Mouse (Mus musculus) lung, postnatal 10 days (tissue): ENCODE results near the gene Tmem81.

Experiments
- DNase-seq: peaks from one replicate; pipeline ENCODE4 v3.0.0; 2021

Tmem81 gene

GRCm38 (mm10) chr1:132523048-132523447, 17.0 kb downstream of the Tmem81 start:
- no peak for DNase-seq

GRCm38 (mm10) chr1:132523920-132524319, 17.9 kb downstream of the Tmem81 start:
- DNase-seq, result peak; percentile 39

- DNase-seq, result peak; percentile 77
Measured at GRCm38 (mm10) chr1:132525832-132526231, 19.8 kb downstream of the Tmem81 start.

- DNase-seq, result no peak
Measured at GRCm38 (mm10) chr1:132528071-132528470, 22.0 kb downstream of the Tmem81 start.

- no peak for DNase-seq
Measured at GRCm38 (mm10) chr1:132528647-132529334, 22.8 kb downstream of the Tmem81 start.

GRCm38 (mm10) chr1:132530631-132531191, 24.7 kb downstream of the Tmem81 start:
- DNase-seq, result no peak

GRCm38 (mm10) chr1:132532521-132532920, 26.5 kb downstream of the Tmem81 start:
- no peak for DNase-seq

GRCm38 (mm10) chr1:132533840-132534239, 27.8 kb downstream of the Tmem81 start:
- DNase-seq, result no peak

GRCm38 (mm10) chr1:132535541-132535940, 29.5 kb downstream of the Tmem81 start:
- DNase-seq, result no peak

GRCm38 (mm10) chr1:132536416-132536815, 30.4 kb downstream of the Tmem81 start:
- no peak for DNase-seq

GRCm38 (mm10) chr1:132537736-132538135, 31.7 kb downstream of the Tmem81 start:
- no peak for DNase-seq

GRCm38 (mm10) chr1:132540701-132541100, 34.7 kb downstream of the Tmem81 start:
- no peak for DNase-seq

- peak; percentile 32 for DNase-seq
Measured at GRCm38 (mm10) chr1:132541171-132541823, 35.3 kb downstream of the Tmem81 start.

- DNase-seq, result no peak
Measured at GRCm38 (mm10) chr1:132541824-132542599, 36.0 kb downstream of the Tmem81 start.

- DNase-seq, result no peak
Measured at GRCm38 (mm10) chr1:132542762-132543306, 36.8 kb downstream of the Tmem81 start, which contains the start of gene Cntn2. Gene Cntn2, minus strand, starts transcription at chr1:132543256.

- no peak for DNase-seq
Measured at GRCm38 (mm10) chr1:132543789-132544188, 37.8 kb downstream of the Tmem81 start.

GRCm38 (mm10) chr1:132557901-132558631, 52.0 kb downstream of the Tmem81 start:
- peak; percentile 34 for DNase-seq
